Mouse (Mus musculus) spleen, adult 2 months (tissue): ENCODE measurements at regions not wholly inside any gene's neighbourhood (a gene's known extent, or its start where the extent isn't known, plus 50 kb on each side); places are given as distances from the start of the nearest gene placed in this dataset.

ENCODE experiments used
- DNase-seq, 2 experiments: peaks; one replicate each; pipeline versions ENCODE4 v3.0.0 to v3.0.0-alpha.2; 2012 to 2021; ENCODE audit warnings: low spot score in 2 of 2, low read depth in 1 of 2
- H3K27ac ChIP-seq: fragments of 200-500 bp; 2 replicates; pipeline ENCODE4 v1.5.1; 2012; ENCODE audit warnings: low read length, inconsistent platforms; ENCODE audit not compliant: insufficient read depth
- H3K27me3 ChIP-seq: fragments of 200-500 bp; 2 replicates; pipeline ENCODE4 v1.6.1; 2012; ENCODE audit warnings: mild to moderate bottlenecking, moderate library complexity, low read length, inconsistent platforms; ENCODE audit not compliant: control insufficient read depth, insufficient read depth
- H3K36me3 ChIP-seq: fragments of 200-500 bp; 2 replicates; pipeline ENCODE4 v1.6.1; 2012; ENCODE audit warnings: mild to moderate bottlenecking, low read length, inconsistent platforms; ENCODE audit not compliant: control insufficient read depth, insufficient read depth
- H3K4me1 ChIP-seq: fragments of 200-500 bp; 2 replicates; pipeline ENCODE4 v1.6.1; 2011; ENCODE audit warnings: inconsistent platforms; ENCODE audit not compliant: control insufficient read depth, insufficient read depth, insufficient read length
- H3K4me3 ChIP-seq: fragments of 200-500 bp; 2 replicates; pipeline ENCODE4 v1.5.1; 2011; ENCODE audit warnings: mild to moderate bottlenecking, inconsistent platforms; ENCODE audit not compliant: insufficient read depth, insufficient read length; ENCODE audit errors: extremely low read depth
- CTCF ChIP-seq: fragments of 200-500 bp; IDR thresholded peaks from 2 replicates; pipeline ENCODE4 v1.5.1; 2011; ENCODE audit warnings: mild to moderate bottlenecking, inconsistent platforms; ENCODE audit not compliant: insufficient read depth, insufficient read length, insufficient replicate concordance; ENCODE audit errors: extremely low read depth
- POLR2A ChIP-seq: fragments of 200-500 bp; IDR thresholded peaks from 2 replicates; pipeline ENCODE4 v1.6.1; 2011; ENCODE audit warnings: low read depth, low read length, inconsistent platforms
- WGBS: fragments of 180-500 bp; shearing (Covaris S2); methylation state at CpG from one replicate; pipeline ENCODE4 v1.1.7; 2018; 5-methylcytosine and 5-hydroxymethylcytosine counted together

DNA sequence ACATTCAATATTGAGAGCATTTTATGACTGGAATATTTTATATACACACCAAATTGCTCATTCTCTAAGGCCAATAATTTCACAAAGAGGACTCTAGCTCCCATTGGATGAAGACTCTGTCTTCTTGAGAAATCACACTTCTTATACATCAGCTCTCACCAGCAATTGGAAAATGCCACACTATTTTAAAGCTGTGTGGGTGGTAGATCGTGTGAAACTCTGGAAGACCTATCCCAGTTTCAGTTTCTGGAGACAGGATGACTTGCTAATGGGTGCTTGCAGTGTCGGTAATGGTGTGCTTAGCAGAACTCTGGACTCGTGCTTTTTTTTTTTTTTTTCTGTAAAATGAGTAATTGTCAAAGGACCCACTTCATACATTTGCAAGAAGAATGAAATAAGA is 119.1 kb upstream of the Esrrg start:
- no peaks in the 10 kb centered on the region for H3K36me3 ChIP-seq
- 73% methylated on average over 3 of the region's 3 CpGs for WGBS
- H3K27ac ChIP-seq, result no peak overlapping the region
- no peak overlapping the region for H3K4me3 ChIP-seq
- DNase-seq, result no peak
- H3K4me1 ChIP-seq, result no peaks in the 10 kb centered on the region
- TF ChIP-seq POLR2A, result no peak
- no peak for TF ChIP-seq CTCF
- H3K27me3 ChIP-seq, result no peaks in the 10 kb centered on the region

DNA sequence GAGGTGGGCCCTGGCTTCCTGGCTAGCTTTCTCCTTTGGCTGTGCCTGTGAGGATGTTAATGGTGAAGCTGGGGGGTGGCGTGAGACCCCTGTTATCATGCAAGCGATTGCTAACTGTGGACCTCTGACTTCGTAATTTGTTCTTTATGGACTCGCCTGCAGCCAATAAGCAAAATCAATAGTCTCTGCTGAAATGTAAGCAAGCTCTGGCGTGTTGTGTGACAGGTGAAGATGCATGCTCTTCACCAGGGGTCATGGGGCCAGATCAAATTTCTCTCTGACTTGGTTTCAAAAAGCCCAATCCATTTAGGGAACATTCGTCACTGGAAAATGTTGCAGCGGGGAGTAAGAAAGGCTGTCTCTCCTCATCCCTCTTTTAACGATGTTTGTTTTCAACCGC is 103.2 kb upstream of the Esrrg start:
- Histone ChIP-seq H3K4me3 (no peak overlapping the region), H3K36me3 (no peaks in the 10 kb centered on the region), H3K27ac (no peak overlapping the region), H3K27me3 (no peaks in the 10 kb centered on the region), H3K4me1 (no peaks in the 10 kb centered on the region)
- WGBS, result 85% methylated on average over 9 of the region's 9 CpGs
- DNase-seq, result no peak
- no peak for TF ChIP-seq POLR2A

DNA sequence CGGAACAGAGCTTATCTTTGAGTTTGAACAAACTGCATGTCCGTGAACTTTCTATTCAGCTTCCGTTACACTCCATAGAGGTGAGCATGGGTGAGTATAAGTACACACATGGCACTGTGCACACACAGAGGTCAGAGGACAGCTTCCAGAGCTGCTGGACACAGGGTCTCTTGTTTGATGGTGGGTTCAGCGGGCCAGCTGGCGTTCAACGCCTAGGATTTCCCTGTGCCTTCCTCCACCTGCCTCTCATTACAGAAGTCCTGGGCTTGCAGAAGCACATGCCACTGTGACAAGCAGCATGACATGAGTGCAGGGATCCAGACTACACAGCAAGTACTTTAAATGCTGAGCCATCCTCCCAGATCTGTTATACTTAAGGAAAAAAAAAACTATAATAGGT is 101.4 kb upstream of the Esrrg start:
- Histone ChIP-seq H3K27ac (no peak overlapping the region), H3K4me3 (no peak overlapping the region), H3K4me1 (no peaks in the 10 kb centered on the region), H3K27me3 (no peaks in the 10 kb centered on the region), H3K36me3 (no peaks in the 10 kb centered on the region)
- 92% methylated on average over 6 of the region's 6 CpGs for WGBS
- DNase-seq, result no peak
- TF ChIP-seq POLR2A, result no peak
- TF ChIP-seq CTCF, result no peak

DNA sequence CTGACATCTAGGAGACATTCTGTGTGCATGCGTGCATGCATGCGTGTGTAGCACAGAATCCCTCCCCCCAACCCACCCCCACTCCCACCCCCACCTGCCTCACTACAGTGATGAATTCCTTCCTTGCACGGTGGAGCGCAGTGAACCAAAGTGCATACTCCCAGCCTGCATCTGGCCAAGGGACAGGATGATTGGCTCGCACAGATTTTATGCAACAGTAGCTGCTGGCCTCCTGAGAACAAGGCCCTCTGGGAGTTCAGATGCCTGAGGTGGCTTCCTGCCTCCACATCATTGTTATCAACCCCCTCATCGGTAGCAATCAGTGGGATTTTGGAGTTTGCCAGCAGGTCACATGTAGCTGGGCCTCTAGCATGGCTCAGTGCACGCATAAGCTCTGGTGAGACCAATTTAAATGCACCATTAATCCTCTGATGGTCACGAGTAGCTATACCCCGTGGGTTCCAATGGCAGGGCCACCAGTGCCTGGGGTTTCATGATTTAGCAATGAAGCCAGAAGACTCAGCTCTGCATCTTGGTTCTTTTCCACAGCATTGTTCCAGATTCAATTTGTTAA is 77.2 kb upstream of the Esrrg start:
- TF ChIP-seq POLR2A (no peak), CTCF (no peak)
- Histone ChIP-seq H3K27ac (no peak overlapping the region), H3K27me3 (no peaks in the 10 kb centered on the region), H3K36me3 (no peaks in the 10 kb centered on the region), H3K4me3 (no peak overlapping the region), H3K4me1 (no peaks in the 10 kb centered on the region)
- 88% methylated on average over 9 of the region's 9 CpGs for WGBS
- no peak for DNase-seq

DNA sequence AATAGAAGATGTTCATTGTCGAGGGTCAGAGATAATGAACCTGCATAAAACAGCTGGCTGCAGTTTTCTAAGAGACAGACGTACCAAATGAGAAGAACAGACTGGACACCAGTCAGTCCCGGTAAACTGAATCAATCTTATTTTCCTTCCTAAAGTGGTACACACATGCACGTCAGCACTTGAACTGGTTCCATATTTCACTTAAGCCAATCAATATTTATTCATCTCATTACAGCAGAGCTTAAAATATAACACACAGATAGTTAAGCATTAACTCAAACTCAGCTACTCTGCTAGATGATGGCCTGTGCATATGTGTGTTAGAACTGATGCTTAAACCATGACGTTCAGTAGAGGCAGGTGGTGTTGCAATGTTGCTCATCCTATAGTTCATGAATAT is 72.3 kb upstream of the Esrrg start:
- H3K36me3 ChIP-seq, result no peaks in the 10 kb centered on the region
- H3K4me1 ChIP-seq, result no peaks in the 10 kb centered on the region
- no peak overlapping the region for H3K27ac ChIP-seq
- no peak for DNase-seq
- 89% methylated on average over 5 of the region's 5 CpGs for WGBS
- TF ChIP-seq POLR2A (no peak), CTCF (no peak)
- H3K4me3 ChIP-seq, result no peak overlapping the region
- no peaks in the 10 kb centered on the region for H3K27me3 ChIP-seq

DNA sequence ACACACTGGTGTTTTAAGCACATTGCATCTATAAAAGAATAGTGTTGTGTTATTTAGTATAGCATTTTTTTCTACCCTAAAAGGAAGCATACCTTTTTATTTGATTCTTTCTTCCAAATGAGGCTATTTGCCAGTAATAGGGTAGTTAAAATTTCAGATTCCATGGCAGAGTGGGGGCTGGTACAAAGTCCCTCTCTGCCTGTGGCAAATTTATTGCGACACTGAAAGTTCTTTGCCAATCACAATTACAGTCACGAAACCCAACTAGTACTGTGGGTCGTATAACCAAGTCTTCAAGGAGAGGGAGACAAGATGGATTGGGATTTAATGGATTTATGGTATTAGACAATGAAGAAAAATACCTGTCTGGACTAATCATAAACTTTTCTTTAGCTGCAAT is 51.9 kb upstream of the Esrrg start:
- Histone ChIP-seq H3K27me3 (no peaks in the 10 kb centered on the region), H3K27ac (no peak overlapping the region), H3K4me1 (no peaks in the 10 kb centered on the region), H3K36me3 (no peaks in the 10 kb centered on the region), H3K4me3 (no peak overlapping the region)
- DNase-seq, result no peak
- WGBS, result 95% methylated on average over 3 of the region's 3 CpGs
- TF ChIP-seq POLR2A (no peak), CTCF (no peak)
